Comparison of ENCODE assay signal across 8 mouse cellular contexts in the genomic region with DNA sequence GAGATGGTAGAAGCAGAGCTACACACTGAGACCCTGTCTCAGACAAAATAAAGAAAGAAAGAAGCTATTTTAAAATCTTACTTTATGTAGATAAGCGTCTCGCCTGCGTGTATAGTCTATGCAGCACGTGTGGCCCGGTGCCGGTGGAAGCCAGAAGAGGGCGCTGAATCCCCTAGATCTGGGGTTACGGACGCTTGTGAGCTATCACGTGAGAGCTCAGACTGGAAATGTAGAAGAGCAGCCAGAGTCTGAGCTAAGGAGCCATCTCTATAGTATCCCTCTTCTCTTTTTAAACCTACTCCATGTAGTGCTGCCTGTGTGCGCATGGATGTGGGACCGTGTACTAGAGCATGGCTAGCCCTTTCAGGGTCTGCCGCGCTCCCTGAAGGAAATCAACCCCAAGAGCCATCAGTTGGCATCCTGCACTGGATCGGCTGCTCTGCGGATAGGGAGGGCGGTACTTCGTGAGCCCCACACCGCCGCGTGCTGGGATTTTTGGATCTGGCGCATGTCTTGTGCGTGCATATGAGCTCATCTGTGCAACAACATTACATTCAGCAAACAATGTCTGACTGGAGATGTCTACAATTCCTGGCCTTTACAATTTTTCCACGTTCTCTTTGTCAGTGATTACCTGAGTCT. TPM values are rescaled to one million over a fixed set of nuclear protein-coding genes. Genes with fewer than 3 reads are reported as not detected.
DNase-seq lines count a peak whose midpoint lies in the region; ATAC-seq and TF ChIP-seq lines count a peak whose summit lies in the region.

No protein-coding gene starts in this region.

- no peaks in the 10 kb centered on the region for H3K9me3 ChIP-seq in forebrain, embryonic 10.5 days
- H3K9me3 ChIP-seq in hindbrain, embryonic 16.5 days (ENCODE audit: control insufficient read depth, low read length), result no peaks in the 10 kb centered on the region
- no peaks in the 10 kb centered on the region for H3K9me3 ChIP-seq in limb, embryonic 14.5 days (ENCODE audit: control insufficient read depth, low read length)
- no peaks in the 10 kb centered on the region for H3K9me3 ChIP-seq in midbrain, embryonic 13.5 days

- 27% methylated on average over 24 of the region's 24 CpGs for WGBS in forebrain, embryonic 10.5 days
- 27% methylated on average over 24 of the region's 24 CpGs for WGBS in hindbrain, embryonic 16.5 days
- WGBS in limb, embryonic 14.5 days, result 31% methylated on average over 24 of the region's 24 CpGs
- WGBS in midbrain, embryonic 13.5 days, result 23% methylated on average over 24 of the region's 24 CpGs

- peaks cover 13% of the 10 kb centered on the region for H3K36me3 ChIP-seq in forebrain, embryonic 10.5 days (replicated peaks)
- H3K36me3 ChIP-seq in hindbrain, embryonic 16.5 days (ENCODE audit: control insufficient read depth, insufficient read depth, low read length), result no peaks in the 10 kb centered on the region
- peaks cover 8% of the 10 kb centered on the region for H3K36me3 ChIP-seq in limb, embryonic 14.5 days (ENCODE audit: control insufficient read depth, insufficient read depth, low read length)
- H3K36me3 ChIP-seq in midbrain, embryonic 13.5 days, result no peaks in the 10 kb centered on the region; the same call in 1 of the 2 replicates

- TF ChIP-seq POLR2A in limb, embryonic 14.5 days (IDR thresholded peaks at IDR 0.05; ENCODE audit: borderline replicate concordance, extremely low read depth, insufficient read depth, insufficient read length), result no peak

- peaks cover 31% of the 10 kb centered on the region for H3K4me1 ChIP-seq in forebrain, embryonic 10.5 days
- H3K4me1 ChIP-seq in hindbrain, embryonic 16.5 days (ENCODE audit: control insufficient read depth, insufficient read depth, low read depth, low read length), result peaks cover 3% of the 10 kb centered on the region
- no peaks in the 10 kb centered on the region for H3K4me1 ChIP-seq in limb, embryonic 14.5 days (ENCODE audit: control insufficient read depth, insufficient read depth, low read length)
- peaks cover 16% of the 10 kb centered on the region for H3K4me1 ChIP-seq in midbrain, embryonic 13.5 days (replicated peaks)

- peak; percentile 79 to 81 for DNase-seq in right cerebral cortex, postnatal 10 days (ENCODE audit: low spot score in 2 of 2)
- no peak for DNase-seq in right cerebral cortex, adult 18-20 months
- peak; percentile 73 for DNase-seq in adrenal gland, postnatal 25 days
- DNase-seq in forebrain, embryonic 10.5 days (ENCODE audit: extremely low spot score, low spot score), result peak; percentile 72
- DNase-seq in limb, embryonic 14.5 days (ENCODE audit: low spot score), result peak; percentile 69
- peak; percentile 86 for DNase-seq in thymus, postnatal 4 days

- H3K27ac ChIP-seq in forebrain, embryonic 10.5 days, result peak overlapping the region; percentile 70
- 0 out of 2 replicates have a peak overlapping the region, but pooled peaks have one; percentile 40 for H3K27ac ChIP-seq in hindbrain, embryonic 16.5 days (ENCODE audit: low read depth, low read length)
- H3K27ac ChIP-seq in limb, embryonic 14.5 days (replicated peaks; ENCODE audit: low read depth, low read length), result no peak overlapping the region
- no peak overlapping the region; the same call in 1 of the 2 replicates for H3K27ac ChIP-seq in midbrain, embryonic 13.5 days

- H3K9ac ChIP-seq in hindbrain, embryonic 16.5 days (ENCODE audit: low read depth, low read length), result peak overlapping the region; percentile 58
- H3K9ac ChIP-seq in limb, embryonic 14.5 days (ENCODE audit: low read depth, low read length, severe bottlenecking), result peak overlapping the region; percentile 49
- no peak overlapping the region; the same call in 1 of the 2 replicates for H3K9ac ChIP-seq in midbrain, embryonic 13.5 days (replicated peaks)

- peaks cover 14% of the 10 kb centered on the region; the same call in 1 of the 2 replicates for H3K27me3 ChIP-seq in forebrain, embryonic 10.5 days (ENCODE audit: poor library complexity, severe bottlenecking)
- H3K27me3 ChIP-seq in hindbrain, embryonic 16.5 days (replicated peaks; ENCODE audit: control insufficient read depth, insufficient read depth, low read length), result no peaks in the 10 kb centered on the region
- H3K27me3 ChIP-seq in limb, embryonic 14.5 days (ENCODE audit: control insufficient read depth, insufficient read depth, low read length), result no peaks in the 10 kb centered on the region
- H3K27me3 ChIP-seq in midbrain, embryonic 13.5 days, result no peaks in the 10 kb centered on the region

- peak overlapping the region; percentile 58 for H3K4me2 ChIP-seq in hindbrain, embryonic 16.5 days (ENCODE audit: low read length)
- peak overlapping the region; percentile 42 for H3K4me2 ChIP-seq in limb, embryonic 14.5 days (replicated peaks; ENCODE audit: low read depth, low read length, severe bottlenecking)
- peak overlapping the region; percentile 47 for H3K4me2 ChIP-seq in midbrain, embryonic 13.5 days (replicated peaks)

- ATAC-seq in hindbrain, embryonic 16.5 days, result peak; percentile 72
- ATAC-seq in limb, embryonic 14.5 days (ENCODE audit: low FRiP score, low read depth), result peak; percentile 85
- ATAC-seq in midbrain, embryonic 13.5 days, result peak; percentile 59

- peak overlapping the region; percentile 41 for H3K4me3 ChIP-seq in forebrain, embryonic 10.5 days
- H3K4me3 ChIP-seq in hindbrain, embryonic 16.5 days (ENCODE audit: low read length), result peak overlapping the region; percentile 30
- peak overlapping the region; percentile 23 for H3K4me3 ChIP-seq in limb, embryonic 14.5 days (replicated peaks; ENCODE audit: low read length)
- H3K4me3 ChIP-seq in midbrain, embryonic 13.5 days (replicated peaks), result peak overlapping the region; percentile 22; the same call in 1 of the 2 replicates

RNA-seq across cellular contexts. Expression of a gene that starts 31.6 kb away (rescaled TPM):
- total RNA-seq in adrenal gland, postnatal 25 days (2021), result 15.3 and 16.6 TPM in 2 replicates
- 10.5 and 10.6 TPM in 2 replicates for polyA plus RNA-seq in forebrain, embryonic 10.5 days (2016; fragmentation: Nextera tagmentation; extraction: Ambion mirVana)
- polyA plus RNA-seq in hindbrain, embryonic 16.5 days (2015; fragmentation: Nextera tagmentation; extraction: Ambion mirVana), result 2.9 and 5.6 TPM in 2 replicates
- 10.6 and 13.1 TPM in 2 replicates for polyA plus RNA-seq in limb, embryonic 14.5 days (2012; rRNA removed)
- polyA plus RNA-seq in limb, embryonic 14.5 days (2014; fragmentation: Nextera tagmentation; extraction: Ambion mirVana), result 7.2 TPM in 2 replicates
- polyA plus RNA-seq in midbrain, embryonic 13.5 days (2015; fragmentation: Nextera tagmentation; extraction: Ambion mirVana), result 9.9 and 10.3 TPM in 2 replicates

RNA-seq across cellular contexts. Expression of a gene that starts 33.8 kb away (rescaled TPM):
- 19.7 and 21.6 TPM in 2 replicates for total RNA-seq in adrenal gland, postnatal 25 days (2021)
- 204 and 222 TPM in 2 replicates for polyA plus RNA-seq in forebrain, embryonic 10.5 days (2016; fragmentation: Nextera tagmentation; extraction: Ambion mirVana)
- 100 and 106 TPM in 2 replicates for polyA plus RNA-seq in hindbrain, embryonic 16.5 days (2015; fragmentation: Nextera tagmentation; extraction: Ambion mirVana)
- 108 and 155 TPM in 2 replicates for polyA plus RNA-seq in limb, embryonic 14.5 days (2012; rRNA removed)
- polyA plus RNA-seq in limb, embryonic 14.5 days (2014; fragmentation: Nextera tagmentation; extraction: Ambion mirVana), result 134 and 141 TPM in 2 replicates
- 88.6 and 104 TPM in 2 replicates for polyA plus RNA-seq in midbrain, embryonic 13.5 days (2015; fragmentation: Nextera tagmentation; extraction: Ambion mirVana)

RNA-seq across cellular contexts. Expression of a gene that starts 47.5 kb away (rescaled TPM):
- total RNA-seq in adrenal gland, postnatal 25 days (2021), result 0.30 TPM in 1 of 2 replicates, not detected in the other
- polyA plus RNA-seq in forebrain, embryonic 10.5 days (2016; fragmentation: Nextera tagmentation; extraction: Ambion mirVana), result 9.8 and 12.3 TPM in 2 replicates
- 0.33 and 0.70 TPM in 2 replicates for polyA plus RNA-seq in hindbrain, embryonic 16.5 days (2015; fragmentation: Nextera tagmentation; extraction: Ambion mirVana)
- polyA plus RNA-seq in limb, embryonic 14.5 days (2012; rRNA removed), result 1.7 and 2.1 TPM in 2 replicates
- polyA plus RNA-seq in limb, embryonic 14.5 days (2014; fragmentation: Nextera tagmentation; extraction: Ambion mirVana), result 0.97 and 1.6 TPM in 2 replicates
- polyA plus RNA-seq in midbrain, embryonic 13.5 days (2015; fragmentation: Nextera tagmentation; extraction: Ambion mirVana), result 1.5 and 1.7 TPM in 2 replicates

RNA-seq across cellular contexts. Expression of a gene that starts 52.8 kb away (rescaled TPM):
- 17.7 and 20.2 TPM in 2 replicates for total RNA-seq in adrenal gland, postnatal 25 days (2021)
- 126 and 138 TPM in 2 replicates for polyA plus RNA-seq in forebrain, embryonic 10.5 days (2016; fragmentation: Nextera tagmentation; extraction: Ambion mirVana)
- 197 and 201 TPM in 2 replicates for polyA plus RNA-seq in hindbrain, embryonic 16.5 days (2015; fragmentation: Nextera tagmentation; extraction: Ambion mirVana)
- 109 and 125 TPM in 2 replicates for polyA plus RNA-seq in limb, embryonic 14.5 days (2012; rRNA removed)
- polyA plus RNA-seq in limb, embryonic 14.5 days (2014; fragmentation: Nextera tagmentation; extraction: Ambion mirVana), result 211 and 245 TPM in 2 replicates
- polyA plus RNA-seq in midbrain, embryonic 13.5 days (2015; fragmentation: Nextera tagmentation; extraction: Ambion mirVana), result 227 and 237 TPM in 2 replicates

Comparison
In these comparisons a context has a peak if more than half of its experiments do, and no peak if none do; other contexts are left out.
1. H3K27ac ChIP-seq: peak in forebrain, embryonic 10.5 days (single experiment) and hindbrain, embryonic 16.5 days (single experiment); none in limb, embryonic 14.5 days (single experiment) and midbrain, embryonic 13.5 days (single experiment).
2. Peak in every context shown above with its lines, with median percentiles within 50 percentile points of each other: H3K4me3 ChIP-seq, ATAC-seq and H3K4me2 ChIP-seq.